Mouse (Mus musculus) embryonic fibroblast, embryonic 13.5 days (primary cell): Measurements from ENCODE around the gene Magi2.

Experiments used
- CTCF ChIP-seq: IDR thresholded peaks from 2 replicates; pipeline ENCODE4 v1.5.1; 2011; ENCODE audit warnings: mild to moderate bottlenecking, control low read depth, low read length, moderate library complexity, borderline replicate concordance; ENCODE audit not compliant: insufficient read depth
- POLR2A ChIP-seq: IDR thresholded peaks from 2 replicates; pipeline ENCODE4 v1.6.1; 2011; ENCODE audit warnings: low read depth, mild to moderate bottlenecking, control low read depth, low read length, moderate library complexity

- TF ChIP-seq CTCF (no peak), POLR2A (no peak)
Observed at GRCm38 (mm10) chr5:19633976-19634375, 407.1 kb downstream of the Magi2 start.
